Mouse (Mus musculus): ENCODE results near the gene Wfikkn1.

Wfikkn1 gene

DNA sequence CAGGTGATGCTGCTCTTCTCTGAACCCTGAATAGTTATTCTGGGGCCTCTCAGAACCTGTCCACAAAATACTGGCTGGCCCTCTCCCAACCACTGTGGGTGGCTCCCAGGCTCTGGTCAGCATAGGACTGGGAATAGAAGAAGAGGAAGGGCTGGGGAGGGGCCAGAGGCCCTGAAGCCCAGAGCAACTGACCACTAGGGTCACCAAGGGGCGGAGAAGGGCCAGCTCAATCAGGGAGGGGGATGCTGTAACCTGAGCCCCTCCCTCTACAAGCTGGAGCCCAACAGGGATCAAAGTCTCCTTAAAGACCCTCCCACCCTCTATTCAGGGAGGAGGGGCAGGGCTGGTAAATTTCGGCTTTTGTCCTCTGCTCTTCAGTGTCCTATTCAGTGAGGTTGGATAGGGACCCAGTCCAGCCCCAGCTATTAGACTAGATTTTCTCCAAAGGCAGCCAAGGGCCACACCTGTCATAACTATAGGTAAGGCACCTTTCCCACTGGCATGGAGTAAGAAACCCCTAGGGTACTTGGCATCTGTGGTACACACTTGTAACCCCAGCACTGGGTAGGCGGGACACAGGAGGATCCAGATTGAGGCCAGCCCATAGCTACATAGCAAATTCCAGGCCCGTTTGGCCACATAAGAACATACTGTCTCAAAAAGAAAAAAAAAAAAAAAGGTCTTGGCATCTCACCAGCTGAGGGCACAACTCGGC, at the start of gene Wfikkn1:
TSS of gene Wfikkn1 (minus strand) at position 663 of the 715 bp plus-strand sequence.
- no peak for DNase-seq

DNA sequence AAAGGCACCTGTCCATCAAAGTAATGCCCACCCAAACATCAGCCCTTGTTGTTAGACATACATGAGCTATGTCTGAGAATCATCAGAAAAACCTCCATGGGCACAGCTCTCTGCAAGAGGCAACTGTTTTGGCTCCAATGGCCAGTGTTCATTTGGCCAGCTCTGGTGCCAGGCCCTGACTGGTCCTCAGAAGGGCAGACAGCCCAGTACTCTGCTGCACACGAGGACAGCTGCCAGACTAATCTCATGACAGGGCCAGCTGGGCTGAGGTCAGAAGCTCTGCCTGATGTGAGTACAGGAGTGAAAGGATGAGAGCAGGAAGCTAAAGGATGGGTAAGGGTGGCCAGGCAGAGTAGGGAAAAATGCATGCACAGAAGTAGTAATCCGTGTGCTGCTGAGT, 44.7 kb upstream of the Wfikkn1 start:
- DNase-seq: no peak

DNA sequence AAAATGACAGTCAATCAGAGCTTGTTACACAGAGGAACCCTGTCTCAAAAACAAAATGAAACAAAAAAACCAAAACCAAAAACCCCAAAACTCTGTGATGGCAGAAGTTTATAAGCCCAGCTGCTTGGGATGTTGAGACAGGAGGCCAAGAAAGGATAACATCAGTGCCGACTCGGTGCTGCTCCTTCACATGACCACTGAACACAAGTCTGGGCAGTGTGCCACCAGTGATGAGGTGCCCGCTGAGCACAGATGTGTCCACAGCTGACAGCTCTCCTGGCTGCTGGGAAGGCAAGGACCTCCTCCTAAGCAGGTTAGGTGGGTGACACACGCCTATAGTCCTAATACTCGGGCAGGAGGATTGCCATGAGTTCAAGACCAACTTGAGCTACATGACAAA, 41.5 kb upstream of the Wfikkn1 start:
- DNase-seq: no peak

DNA sequence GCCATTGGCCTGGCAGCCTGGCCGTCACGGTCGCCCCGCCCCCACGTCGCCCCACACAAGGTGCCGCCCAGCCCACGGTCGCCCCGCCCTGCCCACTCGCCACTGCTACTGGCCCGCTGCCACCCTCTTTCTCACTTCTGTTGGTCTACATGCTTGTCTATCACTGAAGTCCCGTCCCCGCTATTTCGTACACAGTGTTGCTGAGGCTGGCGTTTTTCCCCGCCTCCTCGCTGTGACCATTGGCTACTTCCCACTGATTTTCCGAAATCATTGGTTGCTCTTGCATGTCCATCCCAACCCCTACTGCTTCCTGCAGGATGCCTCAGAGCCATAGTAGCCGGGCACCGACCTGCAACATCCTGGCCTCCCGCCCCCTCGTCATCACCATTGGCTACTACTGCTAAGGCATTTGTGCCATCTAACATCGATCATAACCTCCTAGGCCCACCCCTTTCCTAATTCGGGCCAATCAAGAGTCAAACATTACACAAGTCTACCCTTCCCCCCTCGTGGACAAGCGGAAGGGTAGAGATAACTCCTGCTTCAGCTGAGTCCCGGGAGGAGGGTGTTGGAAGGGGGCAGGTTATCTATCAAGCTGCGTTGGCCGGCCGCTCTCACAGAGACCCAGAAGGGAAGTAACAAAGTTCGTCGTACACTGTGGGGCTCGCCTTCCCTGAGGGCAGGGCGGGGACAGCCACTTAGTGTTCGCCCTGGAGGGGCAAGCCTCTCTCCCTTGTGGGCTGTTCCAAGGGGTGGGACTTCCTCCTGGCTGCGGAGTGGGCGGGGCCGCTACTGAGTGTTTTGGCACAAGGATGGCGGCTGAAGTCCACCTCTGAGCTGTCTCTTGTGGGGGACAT, 39.4 kb upstream of the Wfikkn1 start:
- DNase-seq: peak; percentile 100

DNA sequence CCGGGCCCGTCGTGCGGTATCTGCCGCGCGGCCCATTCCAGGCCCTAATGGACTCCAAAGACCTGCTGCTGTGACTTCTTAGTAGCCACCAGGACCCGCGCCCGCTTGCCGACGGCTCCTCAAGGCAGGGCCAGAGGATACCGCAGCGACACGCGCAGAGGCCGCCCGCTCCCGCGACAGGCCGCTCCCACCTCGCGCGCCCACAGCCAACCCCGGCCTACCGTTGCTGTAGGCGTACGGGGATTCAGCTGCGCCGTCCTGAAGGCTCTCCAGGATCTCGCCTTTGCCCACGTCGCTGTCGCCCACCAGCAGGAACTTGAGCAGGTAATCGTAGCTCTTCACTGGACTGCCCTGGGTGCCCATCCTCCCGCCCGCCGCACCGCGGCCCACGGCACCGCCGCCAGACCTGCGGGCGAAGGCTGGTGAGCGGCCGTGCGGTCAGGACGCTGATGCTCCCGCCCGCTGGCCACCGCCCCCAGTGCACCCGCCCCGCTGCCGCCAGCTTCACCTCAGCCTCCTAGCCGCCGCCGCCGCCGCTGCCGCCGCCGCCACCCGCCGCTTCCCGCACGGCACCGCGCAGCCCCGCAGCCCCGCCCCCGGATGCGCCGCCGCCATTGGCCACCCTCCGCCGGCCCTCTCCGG, 38.6 kb upstream of the Wfikkn1 start, which contains the start of gene Rab40c:
TSS of gene Rab40c (minus strand) at position 584 of the 642 bp plus-strand sequence.
- DNase-seq: peak; percentile 37

DNA sequence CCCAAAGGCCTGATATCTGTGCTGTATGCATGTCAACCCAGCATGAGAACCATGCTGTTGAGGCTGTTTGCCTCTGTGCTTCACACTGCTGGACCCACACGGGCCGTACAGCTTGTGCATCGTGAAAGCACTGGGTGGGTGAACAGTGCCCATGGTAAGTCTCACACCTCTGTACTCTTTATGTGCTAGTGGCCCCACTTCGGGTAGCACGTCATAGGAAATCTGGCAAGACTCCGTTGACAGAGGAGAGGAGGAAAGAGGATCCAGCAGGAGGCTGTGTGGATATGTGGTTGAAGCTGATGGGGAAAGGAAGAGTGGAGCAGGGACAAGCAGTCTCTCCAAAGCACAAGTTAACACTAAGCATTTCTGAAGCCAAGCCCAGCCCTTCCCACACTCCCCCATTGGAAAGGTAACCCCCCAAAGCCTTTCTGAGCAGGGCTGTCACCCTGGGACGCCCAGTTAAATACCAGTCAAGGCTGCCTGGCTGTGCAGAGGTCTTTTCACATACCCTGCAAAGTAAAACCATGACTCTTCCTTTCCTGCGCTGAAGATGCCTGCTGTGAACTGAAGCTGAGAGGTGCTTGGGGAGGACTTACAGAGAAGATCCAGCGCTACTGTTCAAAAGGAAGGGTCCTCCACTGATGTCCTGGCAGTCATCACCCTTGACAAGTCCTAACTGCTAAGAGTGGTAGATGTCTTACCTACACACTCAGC, 37.5 kb upstream of the Wfikkn1 start:
- no peak for DNase-seq

GRCm38 (mm10) chr17:25916931-25917647, 36.4 kb upstream of the Wfikkn1 start:
- no peak for DNase-seq

- DNase-seq: no peak
Observed at GRCm38 (mm10) chr17:25914295-25914694, 33.6 kb upstream of the Wfikkn1 start.

GRCm38 (mm10) chr17:25913877-25914275, 33.2 kb upstream of the Wfikkn1 start:
- peak; percentile 16 for DNase-seq

- DNase-seq: peak; percentile 18
Observed at GRCm38 (mm10) chr17:25913186-25913876, 32.7 kb upstream of the Wfikkn1 start.

DNA sequence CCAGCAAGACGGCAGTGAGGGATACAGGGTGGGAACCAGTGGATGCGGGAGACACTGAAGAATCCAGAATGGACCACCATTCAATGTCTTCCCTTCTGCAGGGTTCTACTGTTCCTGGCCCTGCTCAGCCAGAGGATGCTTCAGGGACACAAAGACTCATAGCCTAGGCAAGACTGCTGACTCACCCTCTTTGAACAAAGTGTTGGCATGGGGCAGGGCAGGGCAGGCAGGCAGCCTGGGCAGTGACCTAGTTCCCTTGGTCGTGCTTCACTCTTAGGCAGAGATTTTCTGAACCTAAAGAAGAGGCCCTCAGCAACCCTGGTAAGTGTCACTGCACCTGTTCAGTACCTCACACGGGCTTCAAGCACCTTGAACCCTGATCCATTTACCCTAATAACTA, 31.2 kb upstream of the Wfikkn1 start:
- peak; percentile 9 for DNase-seq

DNA sequence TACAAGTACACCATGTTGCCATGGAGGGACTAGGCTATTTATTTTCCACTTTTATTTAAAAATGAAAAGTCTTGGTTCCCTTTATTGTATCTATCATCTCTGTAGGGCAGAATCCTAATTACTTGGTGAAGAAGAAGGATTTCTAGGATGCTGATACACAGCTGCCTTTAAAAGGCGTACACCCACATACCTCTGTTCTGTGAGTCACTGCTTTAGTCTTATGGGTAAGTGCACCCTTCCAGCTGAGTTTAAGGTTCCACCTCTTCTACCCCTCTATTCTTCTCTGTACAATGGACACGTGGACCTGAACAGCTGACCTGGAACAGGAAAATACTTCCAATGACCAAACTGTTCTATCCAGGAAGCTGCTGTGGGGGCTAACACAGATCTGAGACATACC, 27.0 kb upstream of the Wfikkn1 start:
- DNase-seq: no peak

DNA sequence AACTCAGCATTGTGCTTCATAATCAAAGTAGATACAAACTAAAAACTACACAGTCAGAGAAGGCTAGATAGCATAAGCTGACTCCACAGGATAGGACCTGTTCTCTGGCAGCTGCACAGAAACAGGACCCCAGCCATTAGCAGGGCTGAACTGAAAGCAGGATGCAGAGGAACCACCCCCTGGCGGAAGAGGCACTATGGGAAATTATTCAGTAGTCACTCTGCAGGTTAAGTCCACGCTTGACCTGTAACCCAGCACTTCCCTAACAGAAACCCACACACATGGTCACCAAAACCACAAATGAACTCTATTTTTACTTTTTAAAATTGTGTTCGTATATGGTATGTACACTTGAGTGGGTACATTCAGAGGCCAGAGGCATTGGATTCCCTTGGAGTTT, 22.4 kb upstream of the Wfikkn1 start:
- no peak for DNase-seq

GRCm38 (mm10) chr17:25900193-25900592, 19.5 kb upstream of the Wfikkn1 start:
- no peak for DNase-seq

DNA sequence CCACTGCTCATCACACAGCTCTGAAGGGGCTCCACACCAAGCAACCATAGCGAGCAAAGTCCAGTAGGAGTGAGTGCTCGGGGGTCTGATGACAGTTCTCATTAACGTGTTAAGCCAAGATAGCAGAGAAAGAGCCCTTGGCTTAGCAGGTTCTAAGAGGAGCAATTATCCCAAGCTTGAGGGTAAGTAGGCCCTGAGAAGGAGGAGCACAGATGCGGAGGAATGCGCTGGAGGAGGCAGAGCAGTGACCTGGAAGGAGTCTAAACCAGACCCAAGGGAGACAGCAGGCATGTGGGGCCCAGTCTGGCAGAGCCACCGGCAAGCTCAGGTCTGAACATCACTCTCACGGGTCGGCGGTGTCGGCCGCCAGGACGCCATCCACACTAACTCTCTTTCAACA, 15.2 kb upstream of the Wfikkn1 start:
- no peak for DNase-seq

GRCm38 (mm10) chr17:25895415-25895814, 14.8 kb upstream of the Wfikkn1 start:
- no peak for DNase-seq

DNA sequence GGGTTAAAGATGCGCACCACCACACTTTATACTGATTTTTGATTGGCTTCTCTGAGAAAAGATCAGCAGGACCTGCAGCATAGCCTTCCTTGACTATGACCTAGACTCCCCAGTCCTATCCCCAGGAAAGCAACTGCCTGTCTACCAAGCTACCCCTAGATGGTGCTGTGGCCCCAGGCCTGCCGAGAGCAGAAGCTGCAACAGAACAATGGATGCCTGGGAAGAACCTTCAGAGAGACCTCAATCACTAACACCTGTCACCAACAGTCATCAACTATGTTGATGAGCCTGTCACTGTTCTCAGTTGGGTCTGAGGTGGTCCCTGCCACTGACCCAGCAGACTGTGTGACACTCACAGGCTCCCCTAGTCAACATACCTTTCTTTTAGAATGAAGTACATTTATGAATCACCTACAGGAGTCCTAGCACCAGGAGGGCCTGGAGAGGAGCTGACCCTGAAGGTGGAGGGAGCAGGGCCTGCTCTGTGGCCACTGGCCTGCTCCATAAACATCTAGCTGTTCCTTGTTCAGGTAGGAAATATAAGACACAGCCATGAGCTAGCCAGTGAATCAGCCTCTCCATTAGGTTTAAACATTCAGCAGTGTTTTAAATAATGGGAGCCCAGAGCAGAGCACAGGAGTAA, 13.4 kb upstream of the Wfikkn1 start:
- DNase-seq: peak; percentile 79

GRCm38 (mm10) chr17:25888837-25889236, 8.2 kb upstream of the Wfikkn1 start:
- no peak for DNase-seq

- DNase-seq: peak; percentile 49
Observed at GRCm38 (mm10) chr17:25887467-25887866, 6.8 kb upstream of the Wfikkn1 start.

GRCm38 (mm10) chr17:25886806-25887205, 6.1 kb upstream of the Wfikkn1 start:
- no peak for DNase-seq

- no peak for DNase-seq
Observed at GRCm38 (mm10) chr17:25885636-25886035, 5.0 kb upstream of the Wfikkn1 start.

Measured in lung, postnatal 14 days (tissue).